Mouse (Mus musculus): Measurements from ENCODE around the gene Eif2b2. TPM values are rescaled to one million over a fixed set of nuclear protein-coding genes. Genes with fewer than 3 reads are reported as not detected.

The Eif2b2 gene
- total and polyA plus RNA-seq, 3 experiments: 94.9 to 143 (median 123) TPM

DNA sequence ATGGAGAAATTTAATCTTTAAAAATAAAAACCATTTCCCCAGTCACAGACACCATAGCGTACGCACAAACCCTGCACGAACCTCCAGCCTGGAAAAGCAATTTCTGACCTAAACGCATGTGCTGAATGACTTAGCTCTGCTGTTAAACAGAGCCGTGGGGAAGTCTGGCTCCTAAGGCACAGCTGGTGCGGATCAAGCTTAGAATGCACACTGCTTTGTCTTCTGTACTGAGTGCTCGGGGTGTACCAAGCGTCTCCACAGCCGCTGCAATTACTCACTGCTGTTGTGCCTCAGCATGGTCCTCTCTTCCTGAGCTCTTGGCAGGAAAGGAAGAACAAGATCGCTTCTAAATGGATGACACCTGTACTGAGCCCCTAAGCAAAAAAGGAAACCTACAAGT lies 43.2 kb downstream of the Eif2b2 start:
- TF ChIP-seq BHLHE40 (IDR thresholded peaks at IDR 0.05; ENCODE audit: low read depth, low read length) (no peak), ZNF384 (IDR thresholded peaks at IDR 0.05; ENCODE audit: low read depth, low read length) (no peak), RCOR1 (conservative IDR thresholded peaks at IDR 0.05; ENCODE audit: low read depth, low read length) (no peak), ZKSCAN1 (IDR thresholded peaks at IDR 0.05; ENCODE audit: borderline replicate concordance, low read depth, low read length) (no peak), KAT2A (IDR thresholded peaks at IDR 0.05; ENCODE audit: insufficient replicate concordance, low read length) (no peak), GABPA (IDR thresholded peaks at IDR 0.05; ENCODE audit: insufficient replicate concordance, low read depth, low read length) (no peak), SIN3A (IDR thresholded peaks at IDR 0.05; ENCODE audit: low read length) (no peak), MAX (IDR thresholded peaks at IDR 0.05; ENCODE audit: low read length) (no peak), ETS1 (conservative IDR thresholded peaks at IDR 0.05; ENCODE audit: low read depth, low read length) (no peak), TBP (conservative IDR thresholded peaks at IDR 0.05; ENCODE audit: low read depth, low read length) (no peak), CHD2 (IDR thresholded peaks at IDR 0.05; ENCODE audit: low read length) (no peak), RAD21 (IDR thresholded peaks at IDR 0.05; ENCODE audit: low read depth, low read length) (no peak), TCF12 (IDR thresholded peaks at IDR 0.05; ENCODE audit: low read depth, low read length) (no peak), UBTF (IDR thresholded peaks at IDR 0.05; ENCODE audit: low read depth, low read length) (no peak)
- Histone ChIP-seq H3K4me1 (ENCODE audit: control insufficient read depth in 1 of 2, insufficient read depth in 2 of 2) (peaks cover 0 to 10% of the 10 kb centered on the region in 2 experiments; a peak in 2 of 4 replicates), H3K9me3 (replicated peaks; ENCODE audit: low read length) (no peaks in the 10 kb centered on the region), H3K27me3 (replicated peaks) (no peaks in the 10 kb centered on the region), H3K79me2 (replicated peaks; ENCODE audit: control insufficient read depth, extremely low read depth, insufficient read depth, poor library complexity, severe bottlenecking) (no peaks in the 10 kb centered on the region), H3K4me2 (ENCODE audit: insufficient read depth, low read depth, poor library complexity, severe bottlenecking) (no peak overlapping the region), H3K36me3 (replicated peaks in 1 of 2; ENCODE audit: control insufficient read depth in 1 of 2, insufficient read depth in 1 of 2, low read length in 1 of 2) (peaks cover 22 to 58% of the 10 kb centered on the region in 2 experiments), H3K9ac (ENCODE audit: insufficient read depth, low read depth) (no peak overlapping the region), H3K4me3 (replicated peaks in 1 of 3; ENCODE audit: low read depth in 2 of 3, low read length in 2 of 3, poor library complexity in 1 of 3) (no peak overlapping the region), H3K27ac (ENCODE audit: insufficient read depth, low read depth) (no peak overlapping the region)
- in situ Hi-C loops (cut with MboI; ENCODE audit: low pct_ligation_motif_present, low pct_unique_long_range_greater_than_20kb, low sequenced_read_pairs) (no loop called here), dilution Hi-C loops (cut with MboI; ENCODE audit: extremely low pct_ligation_motif_present, extremely low pct_unique_long_range_greater_than_20kb, low sequenced_read_pairs) (no loop called here)
- DNase-seq (ENCODE audit: extremely low read depth): no peak

GRCm38 (mm10) chr12:85263190-85263589 lies 43.9 kb downstream of the Eif2b2 start:
- H3K9ac ChIP-seq (ENCODE audit: insufficient read depth, low read depth): no peak overlapping the region
- no peaks in the 10 kb centered on the region for H3K9me3 ChIP-seq (replicated peaks; ENCODE audit: low read length)
- no peak overlapping the region for H3K27ac ChIP-seq (ENCODE audit: insufficient read depth, low read depth)
- TF ChIP-seq JUND (conservative IDR thresholded peaks at IDR 0.05; ENCODE audit: low read depth, low read length) (no peak), USF2 (conservative IDR thresholded peaks at IDR 0.05; ENCODE audit: low read depth, low read length) (no peak), ZKSCAN1 (IDR thresholded peaks at IDR 0.05; ENCODE audit: borderline replicate concordance, low read depth, low read length) (no peak), SIN3A (IDR thresholded peaks at IDR 0.05; ENCODE audit: low read length) (no peak), RCOR1 (conservative IDR thresholded peaks at IDR 0.05; ENCODE audit: low read depth, low read length) (no peak), MYC (IDR thresholded peaks at IDR 0.05; ENCODE audit: low read depth, low read length) (no peak), PAX5 (IDR thresholded peaks at IDR 0.05; ENCODE audit: low read length) (no peak), MEF2A (IDR thresholded peaks at IDR 0.05; ENCODE audit: borderline replicate concordance, low read depth, low read length) (no peak)
- H3K27me3 ChIP-seq (replicated peaks): no peaks in the 10 kb centered on the region
- dilution Hi-C loops (cut with MboI; ENCODE audit: extremely low pct_ligation_motif_present, extremely low pct_unique_long_range_greater_than_20kb, low sequenced_read_pairs) (no loop called here), in situ Hi-C loops (cut with MboI; ENCODE audit: low pct_ligation_motif_present, low pct_unique_long_range_greater_than_20kb, low sequenced_read_pairs) (no loop called here)
- H3K79me2 ChIP-seq (replicated peaks; ENCODE audit: control insufficient read depth, extremely low read depth, insufficient read depth, poor library complexity, severe bottlenecking): no peaks in the 10 kb centered on the region
- H3K4me3 ChIP-seq (replicated peaks in 1 of 3; ENCODE audit: low read depth in 2 of 3, low read length in 2 of 3, poor library complexity in 1 of 3): no peak overlapping the region
- peaks cover 20 to 60% of the 10 kb centered on the region in 2 experiments for H3K36me3 ChIP-seq (replicated peaks in 1 of 2; ENCODE audit: control insufficient read depth in 1 of 2, insufficient read depth in 1 of 2, low read length in 1 of 2)
- no peak overlapping the region for H3K4me2 ChIP-seq (ENCODE audit: insufficient read depth, low read depth, poor library complexity, severe bottlenecking)
- no peak for DNase-seq (ENCODE audit: extremely low read depth)
- H3K4me1 ChIP-seq (ENCODE audit: control insufficient read depth in 1 of 2, insufficient read depth in 2 of 2): peaks cover 0 to 7% of the 10 kb centered on the region in 2 experiments; a peak in 2 of 4 replicates
